Mouse (Mus musculus): ENCODE data around the gene Foxo3. TPM values are rescaled to one million over a fixed set of nuclear protein-coding genes. Genes with fewer than 3 reads are reported as not detected.

Gene Foxo3
- polyA plus RNA-seq, 1 experiment, result 35.5 TPM

DNA sequence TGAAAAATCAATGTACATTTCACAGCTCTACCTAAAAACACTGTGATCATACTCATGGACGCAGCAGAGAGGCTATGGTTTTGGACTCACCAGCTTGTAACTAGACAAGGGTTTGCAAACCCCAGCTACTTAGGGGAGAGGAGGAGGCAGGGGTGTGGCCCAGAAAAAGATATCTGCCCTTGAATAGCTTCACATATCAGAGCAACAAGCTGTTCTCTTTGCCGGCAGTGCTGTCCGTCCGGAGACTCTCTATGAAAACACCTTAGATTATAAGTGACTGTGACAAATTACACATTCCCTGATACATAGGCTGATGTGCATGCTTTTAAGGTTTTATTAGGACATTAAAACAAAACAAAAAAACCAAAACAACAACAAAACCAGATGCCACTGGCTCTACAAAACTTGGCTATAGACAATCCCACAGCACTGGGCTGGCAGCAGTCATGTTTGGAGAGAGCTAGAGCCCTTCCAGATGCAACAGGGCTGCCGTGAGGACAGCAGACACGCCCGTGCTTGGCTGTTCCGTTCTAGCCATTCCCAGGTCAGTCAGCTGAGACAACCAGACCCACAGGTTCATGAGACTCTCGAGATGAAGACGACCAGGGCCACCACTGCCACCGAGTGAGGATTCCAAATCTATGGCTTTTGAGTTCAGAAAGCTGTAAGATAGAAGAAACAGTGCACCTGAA, 29.3 kb downstream of the Foxo3 start:
- TF ChIP-seq CTCF (IDR thresholded peaks at IDR 0.05; ENCODE audit: extremely low read depth, insufficient read depth, low read length), result no peak
- peaks cover 21% of the 10 kb centered on the region for H3K4me1 ChIP-seq (ENCODE audit: control insufficient read depth, insufficient read depth, low read length)
- no peak overlapping the region for H3K27ac ChIP-seq (ENCODE audit: insufficient read depth, low read length)
- no peak overlapping the region for H3K4me3 ChIP-seq (ENCODE audit: insufficient read depth, low read length)

- no peak overlapping the region for H3K27ac ChIP-seq (ENCODE audit: insufficient read depth, low read length)
- no peak for TF ChIP-seq CTCF (IDR thresholded peaks at IDR 0.05; ENCODE audit: extremely low read depth, insufficient read depth, low read length)
- H3K4me1 ChIP-seq (ENCODE audit: control insufficient read depth, insufficient read depth, low read length), result peaks cover 16% of the 10 kb centered on the region
These were observed 30.1 kb downstream of the Foxo3 start for GRCm38 (mm10) chr10:42246483-42246882.

GRCm38 (mm10) chr10:42245636-42246035, 30.9 kb downstream of the Foxo3 start:
- TF ChIP-seq POLR2A (IDR thresholded peaks at IDR 0.05; ENCODE audit: extremely low read depth, insufficient read depth, low read length) (no peak), CTCF (IDR thresholded peaks at IDR 0.05; ENCODE audit: extremely low read depth, insufficient read depth, low read length) (no peak)
- peaks cover 14% of the 10 kb centered on the region for H3K4me1 ChIP-seq (ENCODE audit: control insufficient read depth, insufficient read depth, low read length)
- no peak overlapping the region for H3K4me3 ChIP-seq (ENCODE audit: insufficient read depth, low read length)
- H3K27ac ChIP-seq (ENCODE audit: insufficient read depth, low read length), result no peak overlapping the region

More at GRCm38 (mm10) chr10:42246483-42246882, 30.1 kb downstream of the Foxo3 start:
- no peak overlapping the region for H3K4me3 ChIP-seq (ENCODE audit: insufficient read depth, low read length)

GRCm38 (mm10) chr10:42245256-42245601, 31.3 kb downstream of the Foxo3 start:
- TF ChIP-seq CTCF (IDR thresholded peaks at IDR 0.05; ENCODE audit: extremely low read depth, insufficient read depth, low read length) (no peak), POLR2A (IDR thresholded peaks at IDR 0.05; ENCODE audit: extremely low read depth, insufficient read depth, low read length) (no peak)
- no peak overlapping the region for H3K27ac ChIP-seq (ENCODE audit: insufficient read depth, low read length)
- peaks cover 14% of the 10 kb centered on the region for H3K4me1 ChIP-seq (ENCODE audit: control insufficient read depth, insufficient read depth, low read length)
- no peak overlapping the region for H3K4me3 ChIP-seq (ENCODE audit: insufficient read depth, low read length)

GRCm38 (mm10) chr10:42244420-42245255, 31.9 kb downstream of the Foxo3 start:
- Histone ChIP-seq H3K27ac (ENCODE audit: insufficient read depth, low read length) (no peak overlapping the region), H3K4me1 (ENCODE audit: control insufficient read depth, insufficient read depth, low read length) (peaks cover 13% of the 10 kb centered on the region), H3K4me3 (ENCODE audit: insufficient read depth, low read length) (no peak overlapping the region)
- TF ChIP-seq POLR2A (IDR thresholded peaks at IDR 0.05; ENCODE audit: extremely low read depth, insufficient read depth, low read length) (no peak), CTCF (IDR thresholded peaks at IDR 0.05; ENCODE audit: extremely low read depth, insufficient read depth, low read length) (no peak)

DNA sequence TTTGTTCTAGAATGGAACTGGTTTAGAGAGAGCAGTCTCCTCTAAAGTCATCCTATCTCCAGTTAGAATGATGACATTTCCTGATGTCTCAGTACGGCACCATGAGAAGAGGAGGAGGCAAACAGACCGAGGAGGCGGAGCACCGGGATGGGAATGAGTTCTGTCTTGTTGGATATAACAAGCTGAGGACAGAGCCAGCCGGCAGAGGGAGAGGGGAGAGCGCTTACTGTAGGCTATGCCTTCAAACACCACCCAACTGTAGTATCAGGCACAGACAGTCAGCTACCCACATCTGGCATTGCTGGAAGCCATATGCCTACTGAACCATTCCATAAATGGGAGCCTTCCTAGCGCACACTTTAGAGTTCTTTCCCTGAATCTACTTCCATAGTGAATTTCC, 32.6 kb downstream of the Foxo3 start:
- TF ChIP-seq CTCF (IDR thresholded peaks at IDR 0.05; ENCODE audit: extremely low read depth, insufficient read depth, low read length) (no peak), POLR2A (IDR thresholded peaks at IDR 0.05; ENCODE audit: extremely low read depth, insufficient read depth, low read length) (no peak)
- no peak overlapping the region for H3K4me3 ChIP-seq (ENCODE audit: insufficient read depth, low read length)
- no peak overlapping the region for H3K27ac ChIP-seq (ENCODE audit: insufficient read depth, low read length)
- peaks cover 10% of the 10 kb centered on the region for H3K4me1 ChIP-seq (ENCODE audit: control insufficient read depth, insufficient read depth, low read length)

- no peak for TF ChIP-seq CTCF (IDR thresholded peaks at IDR 0.05; ENCODE audit: extremely low read depth, insufficient read depth, low read length)
- TF ChIP-seq POLR2A (IDR thresholded peaks at IDR 0.05; ENCODE audit: extremely low read depth, insufficient read depth, low read length), result no peak
- no peak overlapping the region for H3K27ac ChIP-seq (ENCODE audit: insufficient read depth, low read length)
- H3K4me3 ChIP-seq (ENCODE audit: insufficient read depth, low read length), result no peak overlapping the region
- peaks cover 6% of the 10 kb centered on the region for H3K4me1 ChIP-seq (ENCODE audit: control insufficient read depth, insufficient read depth, low read length)
These were observed 34.1 kb downstream of the Foxo3 start for GRCm38 (mm10) chr10:42242484-42242883.

GRCm38 (mm10) chr10:42241775-42242174, 34.8 kb downstream of the Foxo3 start:
- TF ChIP-seq CTCF (IDR thresholded peaks at IDR 0.05; ENCODE audit: extremely low read depth, insufficient read depth, low read length) (no peak), POLR2A (IDR thresholded peaks at IDR 0.05; ENCODE audit: extremely low read depth, insufficient read depth, low read length) (no peak)
- no peak overlapping the region for H3K27ac ChIP-seq (ENCODE audit: insufficient read depth, low read length)
- no peak overlapping the region for H3K4me3 ChIP-seq (ENCODE audit: insufficient read depth, low read length)
- H3K4me1 ChIP-seq (ENCODE audit: control insufficient read depth, insufficient read depth, low read length), result peaks cover 6% of the 10 kb centered on the region

- Histone ChIP-seq H3K27ac (ENCODE audit: insufficient read depth, low read length) (no peak overlapping the region), H3K4me1 (ENCODE audit: control insufficient read depth, insufficient read depth, low read length) (peaks cover 2% of the 10 kb centered on the region; the same call in 1 of the 2 replicates), H3K4me3 (ENCODE audit: insufficient read depth, low read length) (no peak overlapping the region)
- TF ChIP-seq CTCF (IDR thresholded peaks at IDR 0.05; ENCODE audit: extremely low read depth, insufficient read depth, low read length), result no peak
- TF ChIP-seq POLR2A (IDR thresholded peaks at IDR 0.05; ENCODE audit: extremely low read depth, insufficient read depth, low read length), result no peak
These were observed 36.8 kb downstream of the Foxo3 start for GRCm38 (mm10) chr10:42239810-42240111.

Data from cortical plate, adult 2 months (tissue).